Mouse (Mus musculus): Measurements from ENCODE around the gene Slc9a3. TPM values are rescaled to one million over a fixed set of nuclear protein-coding genes. Genes with fewer than 3 reads are reported as not detected.

The Slc9a3 gene
- total and polyA plus RNA-seq, 3 experiments = 0.04 TPM; not detected in 2

GRCm38 (mm10) chr13:74208986-74209345 is 87.7 kb downstream of the Slc9a3 start:
- DNase-seq (ENCODE audit: low read depth, low spot score) = no peak
- peaks cover 0 to 5% of the 10 kb centered on the region in 2 experiments; a peak in 1 of 4 replicates for H3K4me1 ChIP-seq (ENCODE audit: control insufficient read depth in 1 of 2, insufficient read depth in 2 of 2, low read length in 2 of 2)
- TF ChIP-seq CHD1 (IDR thresholded peaks at IDR 0.05; ENCODE audit: low read depth, low read length) (no peak), SIN3A (IDR thresholded peaks at IDR 0.05; ENCODE audit: low read length) (0 out of 2 replicates have a peak, but pooled peaks have one; percentile 10), ZC3H11A (IDR thresholded peaks at IDR 0.05; ENCODE audit: low read depth, low read length) (no peak), MYC (IDR thresholded peaks at IDR 0.05; ENCODE audit: low read depth, low read length) (0 out of 2 replicates have a peak, but pooled peaks have one; percentile 15), ELF1 (IDR thresholded peaks at IDR 0.05; ENCODE audit: low read depth, low read length) (no peak), JUND (IDR thresholded peaks at IDR 0.05; ENCODE audit: low read depth, low read length) (no peak), NRF1 (IDR thresholded peaks at IDR 0.05; ENCODE audit: insufficient read depth, low read depth, low read length, poor library complexity, severe bottlenecking) (no peak), MAFK (IDR thresholded peaks at IDR 0.05; ENCODE audit: borderline replicate concordance, low read depth, low read length) (no peak), POLR2A (IDR thresholded peaks at IDR 0.05; ENCODE audit: control insufficient read depth in 1 of 2, insufficient read depth in 1 of 2, low read depth in 1 of 2, low read length in 2 of 2, poor library complexity in 1 of 2) (no peak), USF2 (IDR thresholded peaks at IDR 0.05; ENCODE audit: borderline replicate concordance in 1 of 2, insufficient read depth in 1 of 2, low read depth in 1 of 2, low read length in 2 of 2) (no peak), MYB (IDR thresholded peaks at IDR 0.05; ENCODE audit: low read depth, low read length) (no peak; the same call in 1 of the 2 replicates), TCF12 (IDR thresholded peaks at IDR 0.05; ENCODE audit: low read depth, low read length) (no peak), MXI1 (IDR thresholded peaks at IDR 0.05; ENCODE audit: low read depth, low read length) (peak; percentile 55), MAX (IDR thresholded peaks at IDR 0.05; ENCODE audit: low read length) (peak; percentile 38), USF1 (IDR thresholded peaks at IDR 0.05; ENCODE audit: low read depth, low read length) (no peak), SMC3 (IDR thresholded peaks at IDR 0.05; ENCODE audit: low read depth, low read length) (no peak), POLR2AphosphoS2 (IDR thresholded peaks at IDR 0.05; ENCODE audit: low read length) (no peak)

GRCm38 (mm10) chr13:74218441-74218840 is 97.2 kb downstream of the Slc9a3 start:
- Histone ChIP-seq H3K4me1 (ENCODE audit: control insufficient read depth in 1 of 2, insufficient read depth in 2 of 2, low read length in 2 of 2) (no peaks in the 10 kb centered on the region), H3K79me2 (ENCODE audit: control insufficient read depth, insufficient read depth, low read length, poor library complexity) (no peaks in the 10 kb centered on the region), H3K9ac (ENCODE audit: control insufficient read depth, low read depth, low read length, poor library complexity, severe bottlenecking) (no peak overlapping the region), H3K4me3 (ENCODE audit: control insufficient read depth in 1 of 2, insufficient read depth in 1 of 2, low read depth in 2 of 2, low read length in 2 of 2) (no peak overlapping the region), H3K9me3 (replicated peaks; ENCODE audit: insufficient read depth, low read length) (no peaks in the 10 kb centered on the region), H3K27ac (ENCODE audit: control insufficient read depth, low read depth, low read length) (no peak overlapping the region), H3K36me3 (ENCODE audit: control insufficient read depth in 1 of 2, insufficient read depth in 2 of 2, low read length in 2 of 2) (no peaks in the 10 kb centered on the region), H3K27me3 (ENCODE audit: control insufficient read depth in 1 of 2, insufficient read depth in 2 of 2, low read length in 2 of 2) (peaks cover 7 to 9% of the 10 kb centered on the region in 2 experiments)
- TF ChIP-seq CHD1 (IDR thresholded peaks at IDR 0.05; ENCODE audit: low read depth, low read length) = no peak
- no peak for TF ChIP-seq JUND (IDR thresholded peaks at IDR 0.05; ENCODE audit: low read depth, low read length)
- no peak for TF ChIP-seq POLR2A (IDR thresholded peaks at IDR 0.05; ENCODE audit: control insufficient read depth in 1 of 2, insufficient read depth in 1 of 2, low read depth in 1 of 2, low read length in 2 of 2, poor library complexity in 1 of 2)
- TF ChIP-seq TCF12 (IDR thresholded peaks at IDR 0.05; ENCODE audit: low read depth, low read length) = no peak
- TF ChIP-seq CHD2 (IDR thresholded peaks at IDR 0.05; ENCODE audit: low read length) = no peak
- no peak for TF ChIP-seq SIN3A (IDR thresholded peaks at IDR 0.05; ENCODE audit: low read length)
- TF ChIP-seq KAT2A (conservative IDR thresholded peaks at IDR 0.05; ENCODE audit: low read depth, low read length) = no peak
- no peak for TF ChIP-seq ZMIZ1 (IDR thresholded peaks at IDR 0.05; ENCODE audit: low read depth, low read length)
- no peak for TF ChIP-seq NELFE (IDR thresholded peaks at IDR 0.05; ENCODE audit: low read depth, low read length)
- TF ChIP-seq MAFK (IDR thresholded peaks at IDR 0.05; ENCODE audit: borderline replicate concordance, low read depth, low read length) = no peak
- no peak for TF ChIP-seq E2F4 (IDR thresholded peaks at IDR 0.05; ENCODE audit: borderline replicate concordance, low read depth, low read length)
- TF ChIP-seq POLR2AphosphoS2 (IDR thresholded peaks at IDR 0.05; ENCODE audit: low read length) = no peak
- TF ChIP-seq POLR2AphosphoS5 (IDR thresholded peaks at IDR 0.05; ENCODE audit: borderline replicate concordance, low read depth, low read length) = no peak
- TF ChIP-seq GATA1 (IDR thresholded peaks at IDR 0.05; ENCODE audit: low read depth, low read length) = no peak
- TF ChIP-seq TBP (IDR thresholded peaks at IDR 0.05; ENCODE audit: low read depth, low read length) = no peak
- TF ChIP-seq ELF1 (IDR thresholded peaks at IDR 0.05; ENCODE audit: low read depth, low read length) = no peak
- no peak for TF ChIP-seq ZC3H11A (IDR thresholded peaks at IDR 0.05; ENCODE audit: low read depth, low read length)
- TF ChIP-seq MYB (IDR thresholded peaks at IDR 0.05; ENCODE audit: low read depth, low read length) = no peak
- no peak for TF ChIP-seq CTCF (IDR thresholded peaks at IDR 0.05 in 2 of 3, conservative IDR thresholded peaks at IDR 0.05 in 1 of 3; ENCODE audit: control insufficient read depth in 1 of 3, insufficient read depth in 1 of 3, low read depth in 2 of 3, low read length in 3 of 3, poor library complexity in 1 of 3, severe bottlenecking in 1 of 3)
- DNase-seq (ENCODE audit: low read depth, low spot score) = no peak

More at GRCm38 (mm10) chr13:74208986-74209345, 87.7 kb downstream of the Slc9a3 start:
- H3K9me3 ChIP-seq (replicated peaks; ENCODE audit: insufficient read depth, low read length) = no peaks in the 10 kb centered on the region
- peak overlapping the region; percentile 86 for H3K9ac ChIP-seq (ENCODE audit: control insufficient read depth, low read depth, low read length, poor library complexity, severe bottlenecking)
- peaks cover 2 to 3% of the 10 kb centered on the region in 2 experiments for H3K27me3 ChIP-seq (ENCODE audit: control insufficient read depth in 1 of 2, insufficient read depth in 2 of 2, low read length in 2 of 2)
- H3K79me2 ChIP-seq (ENCODE audit: control insufficient read depth, insufficient read depth, low read length, poor library complexity) = peaks cover 6% of the 10 kb centered on the region; the same call in 1 of the 2 replicates
- peak overlapping the region; percentile 95 for H3K27ac ChIP-seq (ENCODE audit: control insufficient read depth, low read depth, low read length)
- H3K36me3 ChIP-seq (ENCODE audit: control insufficient read depth in 1 of 2, insufficient read depth in 2 of 2, low read length in 2 of 2) = peaks cover 0 to 17% of the 10 kb centered on the region in 2 experiments; a peak in 3 of 4 replicates
- peak overlapping the region; percentile 64 to 78 for H3K4me3 ChIP-seq (ENCODE audit: control insufficient read depth in 1 of 2, insufficient read depth in 1 of 2, low read depth in 2 of 2, low read length in 2 of 2)
